Mouse (Mus musculus) embryonic fibroblast, embryonic 13.5 days (primary cell): ENCODE data around the gene Tgds.

Experiments used
- CTCF ChIP-seq: IDR thresholded peaks from 2 replicates; pipeline ENCODE4 v1.5.1; 2011; ENCODE audit warnings: mild to moderate bottlenecking, control low read depth, low read length, moderate library complexity, borderline replicate concordance; ENCODE audit not compliant: insufficient read depth
- POLR2A ChIP-seq: IDR thresholded peaks from 2 replicates; pipeline ENCODE4 v1.6.1; 2011; ENCODE audit warnings: low read depth, mild to moderate bottlenecking, control low read depth, low read length, moderate library complexity

DNA sequence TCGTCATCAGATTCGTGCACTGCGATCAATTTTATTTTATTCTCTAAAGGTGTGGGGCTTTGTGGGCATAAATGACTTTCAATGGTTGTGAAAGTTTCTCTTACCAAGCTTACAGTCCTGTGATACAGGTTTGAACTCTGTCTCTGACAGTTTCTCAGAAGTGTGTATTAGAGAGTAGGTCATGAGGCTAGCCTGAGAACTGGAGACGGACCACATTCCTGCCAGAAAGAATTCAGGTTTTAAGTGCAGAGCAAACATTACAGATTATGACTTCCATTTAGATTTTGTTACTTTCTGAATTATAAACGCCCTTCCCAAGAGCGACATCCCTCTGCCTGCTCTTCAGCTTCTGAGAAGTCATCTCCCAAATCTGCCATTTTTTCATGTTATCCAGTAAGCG lies 47.1 kb upstream of the Tgds start:
- no peak for TF ChIP-seq POLR2A
- TF ChIP-seq CTCF = no peak
